Mouse (Mus musculus) CH12.LX (cell line): ENCODE measurements around the gene Mrap2.

Source experiments
- CTCF ChIP-seq, 2 experiments: IDR thresholded peaks in 1 of 2; conservative IDR thresholded peaks in 1 of 2; 2 replicates each; pipeline ENCODE4 v1.5.1; 2011 to 2012; ENCODE audit warnings: low read depth in 2 of 2, low read length in 2 of 2, improper control_type of control experiment in 1 of 2, inconsistent platforms in 1 of 2, mild to moderate bottlenecking in 1 of 2, moderate library complexity in 1 of 2
- EP300 ChIP-seq: IDR thresholded peaks from 2 replicates; pipeline ENCODE4 v1.6.1; 2011; ENCODE audit warnings: low read length, improper control_type of control experiment
- ETS1 ChIP-seq: conservative IDR thresholded peaks from 2 replicates; pipeline ENCODE4 v1.6.1; 2012; ENCODE audit warnings: low read depth, mild to moderate bottlenecking, inconsistent platforms, low read length, improper control_type of control experiment, moderate library complexity
- HCFC1 ChIP-seq: IDR thresholded peaks from 2 replicates; pipeline ENCODE4 v1.6.1; 2012; ENCODE audit warnings: low read depth, mild to moderate bottlenecking, inconsistent platforms, low read length, improper control_type of control experiment
- KAT2A ChIP-seq: IDR thresholded peaks from 2 replicates; pipeline ENCODE4 v1.6.1; 2012; ENCODE audit warnings: low read length, improper control_type of control experiment, inconsistent platforms; ENCODE audit not compliant: insufficient replicate concordance
- MAX ChIP-seq: IDR thresholded peaks from 2 replicates; pipeline ENCODE4 v1.6.1; 2011; ENCODE audit warnings: low read length, improper control_type of control experiment
- POLR2A ChIP-seq: IDR thresholded peaks from 2 replicates; pipeline ENCODE4 v1.6.1; 2011; ENCODE audit warnings: low read depth, mild to moderate bottlenecking, improper control_type of control experiment, low read length
- TBP ChIP-seq: conservative IDR thresholded peaks from 2 replicates; pipeline ENCODE4 v1.6.1; 2011; ENCODE audit warnings: low read depth, low read length, improper control_type of control experiment
- TCF12 ChIP-seq: IDR thresholded peaks from 2 replicates; pipeline ENCODE4 v1.6.1; 2014; ENCODE audit warnings: low read depth, mild to moderate bottlenecking, inconsistent platforms, low read length, improper control_type of control experiment
- UBTF ChIP-seq: IDR thresholded peaks from 2 replicates; pipeline ENCODE4 v1.6.1; 2012; ENCODE audit warnings: low read depth, mild to moderate bottlenecking, inconsistent platforms, low read length, improper control_type of control experiment, moderate library complexity
- ZKSCAN1 ChIP-seq: IDR thresholded peaks from 2 replicates; pipeline ENCODE4 v1.6.1; 2012; ENCODE audit warnings: low read depth, inconsistent platforms, low read length, improper control_type of control experiment, borderline replicate concordance
- ZNF384 ChIP-seq: IDR thresholded peaks from 2 replicates; pipeline ENCODE4 v1.6.1; 2012; ENCODE audit warnings: low read depth, low read length, improper control_type of control experiment, inconsistent platforms

DNA sequence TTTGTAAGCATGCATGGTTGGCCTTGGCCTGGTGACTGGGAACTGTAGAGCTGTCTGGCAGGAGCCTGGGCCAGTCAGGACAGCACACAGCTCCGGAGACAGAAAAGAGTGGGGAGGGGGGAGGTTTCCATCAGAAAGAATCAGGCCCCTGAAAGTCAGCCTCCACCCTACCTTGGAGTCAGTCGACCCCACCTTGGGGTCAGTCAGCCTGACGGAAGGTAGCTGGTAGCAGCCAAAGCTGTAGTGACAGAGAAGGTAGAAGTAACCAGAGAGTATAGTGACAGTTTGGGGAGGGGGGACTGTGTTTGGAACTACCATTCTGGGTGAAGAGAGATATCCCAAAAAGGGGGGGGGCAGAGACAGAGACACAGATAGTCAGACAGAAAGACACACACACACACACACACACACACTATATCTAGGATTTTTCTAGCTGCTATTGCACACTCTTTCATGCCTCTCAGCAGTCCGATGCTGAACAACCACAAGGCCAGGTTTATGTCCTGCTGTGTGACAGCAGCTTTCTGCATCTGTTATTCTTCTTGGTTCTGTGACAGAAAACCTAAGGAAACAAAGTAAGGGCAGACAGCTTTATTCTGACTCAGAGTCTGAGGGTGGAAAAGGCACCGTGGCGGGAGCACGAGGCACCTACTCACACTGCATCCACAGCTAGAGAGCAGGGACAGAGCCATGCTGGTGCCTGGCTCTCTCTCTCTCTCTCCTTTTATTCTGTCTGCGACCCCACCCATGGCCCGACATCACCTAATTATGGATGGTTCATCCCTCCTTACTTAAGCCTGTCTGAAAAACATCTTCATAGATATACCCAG, 23.1 kb downstream of the Mrap2 start:
- TF ChIP-seq ZNF384 (no peak), TBP (no peak), CTCF (conservative IDR thresholded peaks at IDR 0.05 in 1 of 2, IDR thresholded peaks at IDR 0.05 in 1 of 2; ENCODE audit: low read depth in 2 of 2, low read length in 2 of 2) (no peak), HCFC1 (no peak), KAT2A (no peak), TCF12 (no peak), EP300 (no peak), ZKSCAN1 (no peak), POLR2A (no peak), UBTF (no peak), ETS1 (no peak), MAX (no peak)
